Mouse (Mus musculus) ES-E14 (cell line): ENCODE measurements around the gene Eps8l2. TPM values are rescaled to one million over a fixed set of nuclear protein-coding genes. Genes with fewer than 3 reads are reported as not detected.

Source experiments
- DNase-seq: peaks from one replicate; pipeline ENCODE4 v3.0.0-alpha.2; 2013; ENCODE audit warnings: low read depth, low spot score
- H3K27ac ChIP-seq: 2 replicates; pipeline ENCODE4 v1.5.1; 2012; ENCODE audit warnings: low read depth, mild to moderate bottlenecking, low read length, moderate library complexity, mixed read lengths; ENCODE audit not compliant: poor library complexity, insufficient read depth, severe bottlenecking
- H3K36me3 ChIP-seq: 2 replicates; pipeline ENCODE4 v1.6.1; 2012; ENCODE audit warnings: mild to moderate bottlenecking, low read length, moderate library complexity, mixed read lengths; ENCODE audit not compliant: control insufficient read depth, poor library complexity, insufficient read depth, severe bottlenecking
- H3K4me1 ChIP-seq, 2 experiments: fragments of 150-350 bp in 1 of 2; sonication (generic) in 1 of 2; 2 replicates each; pipeline ENCODE4 v1.6.1; 2012; ENCODE audit warnings: low read length in 2 of 2, mild to moderate bottlenecking in 1 of 2, mixed read lengths in 1 of 2; ENCODE audit not compliant: control insufficient read depth in 2 of 2, insufficient read depth in 2 of 2, poor library complexity in 1 of 2
- H3K4me3 ChIP-seq, 2 experiments: fragments of 150-350 bp in 1 of 2; sonication (generic) in 1 of 2; 2 replicates each; pipeline ENCODE4 v1.5.1; 2012; ENCODE audit warnings: low read length in 2 of 2, low read depth in 1 of 2, mild to moderate bottlenecking in 1 of 2, mixed read lengths in 1 of 2; ENCODE audit not compliant: insufficient read depth in 1 of 2, poor library complexity in 1 of 2, severe bottlenecking in 1 of 2
- H3K9ac ChIP-seq: 2 replicates; pipeline ENCODE4 v1.6.1; 2012; ENCODE audit warnings: low read depth, mild to moderate bottlenecking, low read length, mixed read lengths; ENCODE audit not compliant: poor library complexity, insufficient read depth, severe bottlenecking
- H3K9me3 ChIP-seq: fragments of 150-350 bp; sonication (generic); 2 replicates; pipeline ENCODE4 v1.6.1; 2012; ENCODE audit warnings: low read depth, mild to moderate bottlenecking, low read length; ENCODE audit not compliant: control insufficient read depth, insufficient read depth
- CHD2 ChIP-seq: IDR thresholded peaks from 2 replicates; pipeline ENCODE4 v1.6.1; 2014; ENCODE audit warnings: mild to moderate bottlenecking, low read depth, low read length, inconsistent platforms
- HCFC1 ChIP-seq: IDR thresholded peaks from 2 replicates; pipeline ENCODE4 v1.6.1; 2012; ENCODE audit warnings: low read length, inconsistent platforms, borderline replicate concordance; ENCODE audit not compliant: insufficient read depth
- MAFK ChIP-seq: IDR thresholded peaks from 2 replicates; pipeline ENCODE4 v1.6.1; 2014; ENCODE audit warnings: mild to moderate bottlenecking, low read depth, low read length, inconsistent platforms; ENCODE audit not compliant: insufficient read depth
- ZC3H11A ChIP-seq: IDR thresholded peaks from 2 replicates; pipeline ENCODE4 v1.6.1; 2012; ENCODE audit warnings: low read depth, mild to moderate bottlenecking, inconsistent platforms, low read length, borderline replicate concordance
- ZNF384 ChIP-seq: IDR thresholded peaks from 2 replicates; pipeline ENCODE4 v1.6.1; 2012; ENCODE audit warnings: low read depth, low read length, inconsistent platforms
- in situ Hi-C, 2 experiments: fragments of 600-800 bp; cut with MboI; formaldehyde crosslinking; loops; one replicate each; pipeline ENCODE4 v1.15.1; 2025; ENCODE audit warnings: low sequenced_read_pairs in 2 of 2, inconsistent platforms in 1 of 2; ENCODE audit not compliant: unreplicated experiment in 2 of 2
- total RNA-seq: library from RNA; depleted of rRNA; stranded (reverse); fragments of 300-350 nt; gene quantifications from 2 replicates; pipeline ENCODE4 v1.2.3, GENCODE M21; 2012

Eps8l2 gene
- total RNA-seq, 1 experiment, result 10.4 TPM

DNA sequence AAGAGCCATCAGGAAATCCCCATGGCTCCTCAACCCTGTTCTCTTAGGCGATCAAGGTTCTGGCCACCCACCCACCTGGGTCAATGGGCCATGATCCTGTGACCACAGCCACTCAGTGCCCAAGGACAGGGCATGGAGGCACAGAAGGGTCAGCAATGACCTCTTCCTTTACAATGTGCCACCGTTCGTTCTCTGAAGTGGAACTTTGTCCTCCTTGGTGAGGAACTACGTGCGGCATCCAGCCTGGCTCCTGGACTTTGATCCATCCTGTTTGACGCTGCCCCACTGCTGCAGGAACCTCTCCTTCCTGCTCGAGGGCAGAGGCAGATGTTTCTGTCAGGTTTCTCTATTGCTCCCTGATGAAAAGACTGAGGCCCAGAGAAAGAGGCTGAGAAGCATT is 5.0 kb downstream of the Eps8l2 start:
- DNase-seq, result no peak
- in situ Hi-C loops, result no loop called here
- Histone ChIP-seq H3K27ac (no peak overlapping the region), H3K4me1 (peaks cover 11 to 17% of the 10 kb centered on the region in 2 experiments; a peak in 3 of 4 replicates), H3K4me3 (no peak overlapping the region), H3K36me3 (no peaks in the 10 kb centered on the region), H3K9me3 (no peaks in the 10 kb centered on the region), H3K9ac (no peak overlapping the region)
- no peak for TF ChIP-seq CHD2
- no peak for TF ChIP-seq MAFK
- no peak for TF ChIP-seq HCFC1
- no peak for TF ChIP-seq ZNF384
- no peak for TF ChIP-seq ZC3H11A

DNA sequence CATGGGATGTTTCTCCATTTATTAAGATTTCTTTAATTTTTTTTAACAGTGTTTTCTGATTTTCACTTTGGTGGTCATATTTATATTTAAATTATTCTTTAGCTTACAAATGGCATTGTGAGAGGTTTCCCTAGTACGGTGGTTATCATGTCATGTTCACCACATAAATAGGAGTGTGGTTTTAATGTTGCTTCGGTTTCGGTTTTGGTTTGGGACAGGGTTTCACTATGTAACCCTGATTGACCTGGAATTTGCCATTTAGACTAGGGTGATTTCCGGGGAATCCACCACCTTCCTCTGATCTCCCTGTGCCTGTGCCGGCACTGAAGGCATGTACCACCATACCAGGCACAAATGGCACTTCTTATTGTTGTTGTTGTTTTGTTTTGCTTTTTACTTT is 6.1 kb downstream of the Eps8l2 start:
- peaks cover 9 to 14% of the 10 kb centered on the region in 2 experiments; a peak in 3 of 4 replicates for H3K4me1 ChIP-seq
- no peaks in the 10 kb centered on the region for H3K36me3 ChIP-seq
- no peak overlapping the region for H3K27ac ChIP-seq
- no peak overlapping the region for H3K4me3 ChIP-seq
- no peak overlapping the region for H3K9ac ChIP-seq
- in situ Hi-C loops, result no loop called here
- no peak for DNase-seq
- no peaks in the 10 kb centered on the region for H3K9me3 ChIP-seq
- no peak for TF ChIP-seq MAFK
- no peak for TF ChIP-seq ZNF384
- TF ChIP-seq HCFC1, result no peak
- no peak for TF ChIP-seq ZC3H11A
- no peak for TF ChIP-seq CHD2

DNA sequence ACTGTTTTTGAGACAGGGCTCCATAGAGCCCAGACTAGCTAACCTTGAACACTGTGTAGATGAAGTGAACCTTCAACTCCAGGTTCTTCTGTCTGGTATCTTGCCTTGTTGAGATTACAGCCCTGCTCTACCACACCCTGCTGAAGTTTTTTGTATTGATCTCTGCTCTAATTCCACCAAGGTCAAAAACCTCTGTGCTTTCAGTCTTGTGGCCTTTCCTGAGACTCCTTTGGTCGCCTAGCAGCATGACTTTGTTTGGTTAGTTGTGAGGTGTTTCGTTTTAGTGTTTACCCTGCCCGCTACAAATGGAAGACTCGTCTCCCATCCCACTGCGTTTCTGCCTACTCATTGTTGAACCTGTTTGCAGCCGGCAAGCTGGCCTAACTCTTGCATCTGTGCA is 12.4 kb downstream of the Eps8l2 start:
- Histone ChIP-seq H3K27ac (no peak overlapping the region), H3K9ac (no peak overlapping the region), H3K4me1 (peaks cover 0 to 5% of the 10 kb centered on the region in 2 experiments; a peak in 1 of 4 replicates), H3K9me3 (no peaks in the 10 kb centered on the region), H3K36me3 (no peaks in the 10 kb centered on the region), H3K4me3 (no peak overlapping the region)
- in situ Hi-C loops, result no loop called here
- TF ChIP-seq CHD2 (no peak), ZC3H11A (no peak), MAFK (no peak), ZNF384 (no peak), HCFC1 (no peak)
- no peak for DNase-seq

DNA sequence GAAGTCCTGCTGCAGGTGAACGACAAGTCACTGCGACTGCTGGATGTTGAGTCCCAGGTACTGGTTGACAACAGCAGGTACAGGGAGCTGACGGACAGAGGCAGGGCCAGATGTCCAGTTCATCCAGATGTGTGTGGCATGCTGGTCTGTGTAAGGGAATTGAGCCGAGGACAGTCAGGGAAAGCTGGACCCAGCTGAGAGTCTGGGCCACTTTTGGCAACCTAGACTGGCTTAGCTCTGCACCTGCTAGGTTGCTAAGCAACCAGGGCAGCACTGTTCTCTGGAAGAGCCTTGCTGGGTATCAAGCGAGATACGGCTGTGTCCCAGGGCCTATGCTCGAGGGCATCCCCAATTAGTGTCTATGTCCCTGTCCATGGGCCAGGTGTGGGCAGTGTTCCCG is 16.4 kb downstream of the Eps8l2 start:
- no peak for DNase-seq
- Histone ChIP-seq H3K4me3 (no peak overlapping the region), H3K27ac (no peak overlapping the region), H3K36me3 (no peaks in the 10 kb centered on the region), H3K4me1 (peaks cover 0 to 15% of the 10 kb centered on the region in 2 experiments; a peak in 2 of 4 replicates), H3K9ac (no peak overlapping the region), H3K9me3 (no peaks in the 10 kb centered on the region)
- no peak for TF ChIP-seq HCFC1
- TF ChIP-seq ZNF384, result no peak
- TF ChIP-seq CHD2, result no peak
- in situ Hi-C loops, result no loop called here

GRCm38 (mm10) chr7:141355626-141356326 is 17.1 kb downstream of the Eps8l2 start:
- TF ChIP-seq ZNF384 (no peak), HCFC1 (no peak), ZC3H11A (no peak), MAFK (no peak), CHD2 (no peak)
- no peaks in the 10 kb centered on the region for H3K9me3 ChIP-seq
- H3K27ac ChIP-seq, result no peak overlapping the region
- no peaks in the 10 kb centered on the region for H3K36me3 ChIP-seq
- H3K9ac ChIP-seq, result no peak overlapping the region
- DNase-seq, result no peak
- H3K4me3 ChIP-seq, result no peak overlapping the region
- peaks cover 0 to 15% of the 10 kb centered on the region in 2 experiments; a peak in 2 of 4 replicates for H3K4me1 ChIP-seq
- in situ Hi-C loops, result no loop called here
